Mouse (Mus musculus) heart, postnatal 14 days (tissue): Measurements from ENCODE around the gene Gm47841. TPM values are rescaled to one million over a fixed set of nuclear protein-coding genes. Genes with fewer than 3 reads are reported as not detected.

Experiments
- DNase-seq, 2 experiments: peaks; one replicate each; pipeline ENCODE4 v3.0.0; 2021 to 2022
- intact Hi-C: fragments of 180-260 bp; cut with DNase I; formaldehyde crosslinking; loops from one replicate; pipeline ENCODE4 v1.15.1; 2025
- total RNA-seq, 2 experiments: library from RNA; stranded (reverse); gene quantifications; 2 replicates each; pipeline ENCODE4 v1.2.3; 2021

Gm47841 gene
- total RNA-seq, 2 experiments from 2014 or later, result not detected

GRCm38 (mm10) chr15:101046527-101047193, 537 bp downstream of the Gm47841 start:
- intact Hi-C loops, result loop anchor here (5.0 kb wide), 2 partner anchors 61 to 151 kb away; no protein-coding TSS in a partner anchor
- DNase-seq, result peak; percentile 60 to 64

GRCm38 (mm10) chr15:101046039-101046526, 1.1 kb downstream of the Gm47841 start:
- intact Hi-C loops, result loop anchor here (5.0 kb wide), 2 partner anchors 61 to 151 kb away; no protein-coding TSS in a partner anchor
- DNase-seq, result no peak

GRCm38 (mm10) chr15:101044531-101044930, 2.7 kb downstream of the Gm47841 start:
- no peak for DNase-seq
- intact Hi-C loops, result loop anchor here (5.0 kb wide), 1 partner anchor 282 kb away; the partner anchor contains the start of gene Slc4a8

GRCm38 (mm10) chr15:101042613-101043012, 4.6 kb downstream of the Gm47841 start:
- intact Hi-C loops, result loop anchor here (5.0 kb wide), 1 partner anchor 280 kb away; the partner anchor contains the start of gene Slc4a8
- DNase-seq, result peak; percentile 59 to 76

GRCm38 (mm10) chr15:101041966-101042365, 5.2 kb downstream of the Gm47841 start:
- intact Hi-C loops, result loop anchor here (5.0 kb wide), 1 partner anchor 280 kb away; the partner anchor contains the start of gene Slc4a8
- no peak for DNase-seq

GRCm38 (mm10) chr15:101039651-101040050, 7.5 kb downstream of the Gm47841 start:
- DNase-seq, result no peak
- intact Hi-C loops, result loop anchor here (5.0 kb wide), 1 partner anchor 277 kb away; the partner anchor contains the start of gene Slc4a8

- DNase-seq, result no peak
- intact Hi-C loops, result no loop called here
Observed at GRCm38 (mm10) chr15:101028960-101029359, 18.2 kb downstream of the Gm47841 start.

- DNase-seq, result no peak
- intact Hi-C loops, result no loop called here
Observed at GRCm38 (mm10) chr15:101011352-101011751, 35.8 kb downstream of the Gm47841 start.

GRCm38 (mm10) chr15:101008386-101009010, 38.7 kb downstream of the Gm47841 start:
- no peak for DNase-seq
- intact Hi-C loops, result no loop called here

GRCm38 (mm10) chr15:101007236-101007635, 40.0 kb downstream of the Gm47841 start:
- intact Hi-C loops, result no loop called here
- no peak for DNase-seq

- intact Hi-C loops, result no loop called here
Observed at GRCm38 (mm10) chr15:101006251-101007040, 40.8 kb downstream of the Gm47841 start.

GRCm38 (mm10) chr15:101005717-101006116, 41.5 kb downstream of the Gm47841 start:
- no peak for DNase-seq
- intact Hi-C loops, result no loop called here

More at GRCm38 (mm10) chr15:101006251-101007040, 40.8 kb downstream of the Gm47841 start:
- DNase-seq, result peak; percentile 30 to 54

- no peak for DNase-seq
- intact Hi-C loops, result no loop called here
Observed at GRCm38 (mm10) chr15:101004538-101004937, 42.7 kb downstream of the Gm47841 start.

- intact Hi-C loops, result no loop called here
- no peak for DNase-seq
Observed at GRCm38 (mm10) chr15:101002466-101002865, 44.7 kb downstream of the Gm47841 start.

- intact Hi-C loops, result no loop called here
- no peak for DNase-seq
Observed at GRCm38 (mm10) chr15:101001685-101002084, 45.5 kb downstream of the Gm47841 start.

GRCm38 (mm10) chr15:100997090-100997489, 50.1 kb downstream of the Gm47841 start:
- intact Hi-C loops, result loop anchor here (5.0 kb wide), 1 partner anchor 240 kb away; no protein-coding TSS in a partner anchor
- peak; percentile 23 to 52 for DNase-seq
